Comparison of ENCODE assay signal across 8 mouse cellular contexts in the genomic region with DNA sequence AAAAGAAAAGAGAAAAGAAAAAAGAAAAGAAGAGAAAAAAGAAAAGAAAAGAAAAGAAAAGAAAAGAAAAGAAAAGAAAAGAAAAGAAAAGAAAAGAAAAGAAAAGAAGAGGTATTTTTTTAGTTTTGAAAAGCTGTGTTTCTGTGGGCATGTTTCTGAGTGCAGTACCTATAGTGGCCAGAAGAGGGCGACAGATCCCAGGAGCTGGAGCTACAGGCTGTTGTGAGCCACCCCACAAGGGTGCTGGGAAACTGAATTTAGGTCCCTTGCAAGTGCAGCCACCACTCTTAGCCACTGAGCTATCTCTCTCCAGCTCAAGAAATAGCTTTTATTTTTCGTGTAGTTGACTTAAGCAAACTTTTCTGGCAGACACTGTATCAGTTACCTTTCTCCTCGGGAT. TPM values are rescaled to one million over a fixed set of nuclear protein-coding genes. Genes with fewer than 3 reads are reported as not detected.
A peak's percentile ranks its signal among the peaks of the same experiment; 100 is the strongest.
DNase-seq lines count a peak whose midpoint lies in the region; ATAC-seq and TF ChIP-seq lines count a peak whose summit lies in the region.

No protein-coding gene starts in this region.

- no peak overlapping the region for H3K9ac ChIP-seq in lung, postnatal 0 days (replicated peaks; ENCODE audit: low read depth)
- no peak overlapping the region for H3K9ac ChIP-seq in hindbrain, embryonic 14.5 days

- H3K27ac ChIP-seq in layer of hippocampus, adult 2 months, result no peak overlapping the region
- H3K27ac ChIP-seq in lung, postnatal 0 days (ENCODE audit: low read length), result no peak overlapping the region
- H3K27ac ChIP-seq in hindbrain, embryonic 14.5 days, result no peak overlapping the region

- H3K4me3 ChIP-seq in layer of hippocampus, adult 2 months, result no peak overlapping the region
- H3K4me3 ChIP-seq in E14TG2a.4 (replicated peaks; ENCODE audit: low read length), result no peak overlapping the region
- no peak overlapping the region for H3K4me3 ChIP-seq in lung, postnatal 0 days (ENCODE audit: low read depth, low read length)
- H3K4me3 ChIP-seq in hindbrain, embryonic 14.5 days (replicated peaks; ENCODE audit: low read length), result no peak overlapping the region

- 51% methylated on average over 3 of the region's 3 CpGs for WGBS in lung, postnatal 0 days
- 56% methylated on average over 3 of the region's 3 CpGs for WGBS in hindbrain, embryonic 14.5 days

- H3K36me3 ChIP-seq in E14TG2a.4 (ENCODE audit: insufficient read depth, low read length), result no peaks in the 10 kb centered on the region
- no peaks in the 10 kb centered on the region for H3K36me3 ChIP-seq in lung, postnatal 0 days (ENCODE audit: insufficient read depth, low read length)
- H3K36me3 ChIP-seq in hindbrain, embryonic 14.5 days (replicated peaks; ENCODE audit: control insufficient read depth, insufficient read depth), result no peaks in the 10 kb centered on the region

- peaks cover 50% of the 10 kb centered on the region for H3K4me1 ChIP-seq in E14TG2a.4 (replicated peaks; ENCODE audit: low read depth, low read length)
- H3K4me1 ChIP-seq in lung, postnatal 0 days (ENCODE audit: insufficient read depth, low read depth, low read length), result no peaks in the 10 kb centered on the region
- 0 out of 2 replicates have a peak, but pooled peaks cover 7% of the 10 kb centered on the region for H3K4me1 ChIP-seq in hindbrain, embryonic 14.5 days (replicated peaks; ENCODE audit: control insufficient read depth, insufficient read depth, low read length)

- DNase-seq in layer of hippocampus, adult 2 months (ENCODE audit: low spot score in 2 of 2), result no peak
- no peak for DNase-seq in layer of hippocampus, adult 9-10 months (ENCODE audit: low spot score)
- peak; percentile 64 for DNase-seq in adrenal gland, postnatal 14 days
- no peak for DNase-seq in lung, postnatal 0 days (ENCODE audit: low spot score)
- DNase-seq in thymus, postnatal 25 days, result peak; percentile 60
- no peak for DNase-seq in layer of hippocampus, adult 11-12 months (ENCODE audit: low spot score)
- DNase-seq in hindbrain, embryonic 14.5 days (ENCODE audit: low spot score), result no peak

- no peak for TF ChIP-seq EP300 in lung, postnatal 0 days (IDR thresholded peaks at IDR 0.05)

- ATAC-seq in lung, postnatal 0 days, result no peak
- ATAC-seq in hindbrain, embryonic 14.5 days (ENCODE audit: low FRiP score), result no peak

- H3K27me3 ChIP-seq in E14TG2a.4 (ENCODE audit: insufficient read depth, low read length), result 0 out of 2 replicates have a peak, but pooled peaks cover 2% of the 10 kb centered on the region
- no peaks in the 10 kb centered on the region for H3K27me3 ChIP-seq in lung, postnatal 0 days (replicated peaks; ENCODE audit: insufficient read depth, low read length)
- no peaks in the 10 kb centered on the region for H3K27me3 ChIP-seq in hindbrain, embryonic 14.5 days (ENCODE audit: control insufficient read depth, insufficient read depth, low read length)

- H3K4me2 ChIP-seq in lung, postnatal 0 days (replicated peaks; ENCODE audit: low read depth, low read length), result no peak overlapping the region
- no peak overlapping the region for H3K4me2 ChIP-seq in hindbrain, embryonic 14.5 days (replicated peaks)

- no peaks in the 10 kb centered on the region for H3K9me3 ChIP-seq in E14TG2a.4 (ENCODE audit: low read length)
- H3K9me3 ChIP-seq in lung, postnatal 0 days (ENCODE audit: low read length), result no peaks in the 10 kb centered on the region
- H3K9me3 ChIP-seq in hindbrain, embryonic 14.5 days (ENCODE audit: control insufficient read depth, low read length), result no peaks in the 10 kb centered on the region

- TF ChIP-seq CTCF in layer of hippocampus, adult 2 months (conservative IDR thresholded peaks at IDR 0.05), result peak; percentile 86
- peak; percentile 97 for TF ChIP-seq CTCF in E14TG2a.4 (conservative IDR thresholded peaks at IDR 0.05; ENCODE audit: low read length)
- TF ChIP-seq CTCF in lung, postnatal 0 days (IDR thresholded peaks at IDR 0.05), result peak; percentile 75

RNA-seq across cellular contexts. Expression of a gene that starts 11.9 kb away (rescaled TPM):
- 10 to 100 TPM; 71.8 to 72.4 TPM for total RNA-seq in layer of hippocampus, adult 2 months (2021)
- total RNA-seq in adrenal gland, postnatal 14 days (2021), result 84.8 and 103 TPM in 2 replicates
- polyA plus RNA-seq in lung, postnatal 0 days (2015; fragmentation: Nextera tagmentation; extraction: Ambion mirVana), result 160 and 169 TPM in 2 replicates
- polyA plus RNA-seq in hindbrain, embryonic 14.5 days (2014; fragmentation: Nextera tagmentation; extraction: Ambion mirVana), result 245 and 288 TPM in 2 replicates

Comparison
In these comparisons a context has a peak if more than half of its experiments do, and no peak if none do; other contexts are left out.
1. DNase-seq: peak in adrenal gland, postnatal 14 days (single experiment) and thymus, postnatal 25 days (single experiment); none in layer of hippocampus, adult 2 months (0 of 2), layer of hippocampus, adult 9-10 months (single experiment), lung, postnatal 0 days (single experiment), layer of hippocampus, adult 11-12 months (single experiment) and hindbrain, embryonic 14.5 days (single experiment).
2. Peak in every context shown above with its lines, with median percentiles within 50 percentile points of each other: CTCF ChIP-seq.